Mouse (Mus musculus): ENCODE measurements around the gene Hoxc4. TPM values are rescaled to one million over a fixed set of nuclear protein-coding genes. Genes with fewer than 3 reads are reported as not detected.
A peak's percentile ranks its signal among the peaks of the same experiment; 100 is the strongest.

The Hoxc4 gene
- polyA plus RNA-seq, 1 experiment from 2014 or later: not detected

- Histone ChIP-seq H3K27ac (ENCODE audit: low read depth, low read length) (no peak overlapping the region), H3K27me3 (ENCODE audit: control insufficient read depth, insufficient read depth, low read length) (peaks cover 99% of the 10 kb centered on the region), H3K4me2 (ENCODE audit: low read depth, low read length, severe bottlenecking) (no peak overlapping the region), H3K4me3 (ENCODE audit: low read depth, low read length) (no peak overlapping the region), H3K9ac (ENCODE audit: low read length) (no peak overlapping the region), H3K36me3 (ENCODE audit: control insufficient read depth, insufficient read depth, low read length) (no peaks in the 10 kb centered on the region), H3K4me1 (replicated peaks; ENCODE audit: control insufficient read depth, insufficient read depth, low read length) (peaks cover 2% of the 10 kb centered on the region; the same call in 1 of the 2 replicates), H3K9me3 (ENCODE audit: control insufficient read depth, low read length) (no peaks in the 10 kb centered on the region)
- WGBS: 3% methylated on average over 3 of the region's 3 CpGs
- DNase-seq (ENCODE audit: low spot score) (no peak), ATAC-seq (replicated peaks; ENCODE audit: low FRiP score) (no peak)
Measured at GRCm38 (mm10) chr15:102984925-102985324, 33.8 kb upstream of the Hoxc4 start.

- H3K27ac ChIP-seq (ENCODE audit: low read depth, low read length): no peak overlapping the region
- 0 out of 2 replicates have a peak, but pooled peaks have one; percentile 51 for ATAC-seq (replicated peaks; ENCODE audit: low FRiP score)
- no peak overlapping the region for H3K9ac ChIP-seq (ENCODE audit: low read length)
- no peak overlapping the region for H3K4me2 ChIP-seq (ENCODE audit: low read depth, low read length, severe bottlenecking)
- no peaks in the 10 kb centered on the region for H3K36me3 ChIP-seq (ENCODE audit: control insufficient read depth, insufficient read depth, low read length)
- no peaks in the 10 kb centered on the region for H3K4me1 ChIP-seq (replicated peaks; ENCODE audit: control insufficient read depth, insufficient read depth, low read length)
- WGBS: 2% methylated on average over 21 of the region's 21 CpGs
- H3K4me3 ChIP-seq (ENCODE audit: low read depth, low read length): no peak overlapping the region
- no peaks in the 10 kb centered on the region for H3K9me3 ChIP-seq (ENCODE audit: control insufficient read depth, low read length)
- DNase-seq (ENCODE audit: low spot score): peak; percentile 95
- H3K27me3 ChIP-seq (ENCODE audit: control insufficient read depth, insufficient read depth, low read length): peaks cover 99% of the 10 kb centered on the region
Measured at GRCm38 (mm10) chr15:102987124-102987833, 31.5 kb upstream of the Hoxc4 start.

GRCm38 (mm10) chr15:102988078-102988477 lies 30.7 kb upstream of the Hoxc4 start:
- H3K4me3 ChIP-seq (ENCODE audit: low read depth, low read length): no peak overlapping the region
- H3K4me2 ChIP-seq (ENCODE audit: low read depth, low read length, severe bottlenecking): no peak overlapping the region
- H3K9me3 ChIP-seq (ENCODE audit: control insufficient read depth, low read length): no peaks in the 10 kb centered on the region
- WGBS: 4% methylated on average over 5 of the region's 5 CpGs
- peaks cover 99% of the 10 kb centered on the region for H3K27me3 ChIP-seq (ENCODE audit: control insufficient read depth, insufficient read depth, low read length)
- no peak for ATAC-seq (replicated peaks; ENCODE audit: low FRiP score)
- H3K4me1 ChIP-seq (replicated peaks; ENCODE audit: control insufficient read depth, insufficient read depth, low read length): no peaks in the 10 kb centered on the region
- H3K27ac ChIP-seq (ENCODE audit: low read depth, low read length): no peak overlapping the region
- DNase-seq (ENCODE audit: low spot score): no peak
- H3K36me3 ChIP-seq (ENCODE audit: control insufficient read depth, insufficient read depth, low read length): no peaks in the 10 kb centered on the region
- no peak overlapping the region for H3K9ac ChIP-seq (ENCODE audit: low read length)

GRCm38 (mm10) chr15:102990461-102991397 lies 28.0 kb upstream of the Hoxc4 start, which contains the start of gene Hoxc8:
TSS of gene Hoxc8 (plus strand) at chr15:102990607.
- no peak within 1 kb of the TSS for H3K4me3 ChIP-seq (ENCODE audit: low read depth, low read length)
- H3K36me3 ChIP-seq (ENCODE audit: control insufficient read depth, insufficient read depth, low read length): no peaks in the 10 kb centered on the region
- under 1% methylated on average over 68 of the region's 69 CpGs for whole genome bisulfite sequencing
- DNase-seq (ENCODE audit: low spot score) (no peak), ATAC-seq (replicated peaks; ENCODE audit: low FRiP score) (no peak)
- H3K9me3 ChIP-seq (ENCODE audit: control insufficient read depth, low read length): no peaks in the 10 kb centered on the region
- H3K4me2 ChIP-seq (ENCODE audit: low read depth, low read length, severe bottlenecking): no peak within 1 kb of the TSS
- peaks cover 97% of the 10 kb centered on the region for H3K27me3 ChIP-seq (ENCODE audit: control insufficient read depth, insufficient read depth, low read length)
- H3K4me1 ChIP-seq (replicated peaks; ENCODE audit: control insufficient read depth, insufficient read depth, low read length): no peaks in the 10 kb centered on the region
- H3K27ac ChIP-seq (ENCODE audit: low read depth, low read length): no peak within 1 kb of the TSS
- no peak within 1 kb of the TSS for H3K9ac ChIP-seq (ENCODE audit: low read length)

GRCm38 (mm10) chr15:102991782-102992181 lies 27.0 kb upstream of the Hoxc4 start:
- H3K4me2 ChIP-seq (ENCODE audit: low read depth, low read length, severe bottlenecking): no peak overlapping the region
- WGBS: 2% methylated on average over 7 of the region's 7 CpGs
- no peak overlapping the region for H3K27ac ChIP-seq (ENCODE audit: low read depth, low read length)
- H3K4me3 ChIP-seq (ENCODE audit: low read depth, low read length): no peak overlapping the region
- ATAC-seq (replicated peaks; ENCODE audit: low FRiP score) (no peak), DNase-seq (ENCODE audit: low spot score) (no peak)
- H3K27me3 ChIP-seq (ENCODE audit: control insufficient read depth, insufficient read depth, low read length): peaks cover 97% of the 10 kb centered on the region
- no peaks in the 10 kb centered on the region for H3K36me3 ChIP-seq (ENCODE audit: control insufficient read depth, insufficient read depth, low read length)
- H3K9ac ChIP-seq (ENCODE audit: low read length): no peak overlapping the region
- no peaks in the 10 kb centered on the region for H3K4me1 ChIP-seq (replicated peaks; ENCODE audit: control insufficient read depth, insufficient read depth, low read length)
- no peaks in the 10 kb centered on the region for H3K9me3 ChIP-seq (ENCODE audit: control insufficient read depth, low read length)

- Histone ChIP-seq H3K4me2 (ENCODE audit: low read depth, low read length, severe bottlenecking) (no peak overlapping the region), H3K4me3 (ENCODE audit: low read depth, low read length) (no peak overlapping the region), H3K36me3 (ENCODE audit: control insufficient read depth, insufficient read depth, low read length) (no peaks in the 10 kb centered on the region), H3K27me3 (ENCODE audit: control insufficient read depth, insufficient read depth, low read length) (peaks cover 96% of the 10 kb centered on the region), H3K9ac (ENCODE audit: low read length) (no peak overlapping the region), H3K27ac (ENCODE audit: low read depth, low read length) (no peak overlapping the region), H3K9me3 (ENCODE audit: control insufficient read depth, low read length) (no peaks in the 10 kb centered on the region), H3K4me1 (replicated peaks; ENCODE audit: control insufficient read depth, insufficient read depth, low read length) (no peaks in the 10 kb centered on the region)
- DNase-seq (ENCODE audit: low spot score) (no peak), ATAC-seq (replicated peaks; ENCODE audit: low FRiP score) (no peak)
- under 1% methylated on average over 11 of the region's 11 CpGs for WGBS
Measured at GRCm38 (mm10) chr15:102992206-102992605, 26.5 kb upstream of the Hoxc4 start.

- Histone ChIP-seq H3K4me1 (replicated peaks; ENCODE audit: control insufficient read depth, insufficient read depth, low read length) (no peaks in the 10 kb centered on the region), H3K27ac (ENCODE audit: low read depth, low read length) (no peak overlapping the region), H3K9ac (ENCODE audit: low read length) (no peak overlapping the region), H3K27me3 (ENCODE audit: control insufficient read depth, insufficient read depth, low read length) (peaks cover 96% of the 10 kb centered on the region), H3K4me3 (ENCODE audit: low read depth, low read length) (no peak overlapping the region), H3K36me3 (ENCODE audit: control insufficient read depth, insufficient read depth, low read length) (no peaks in the 10 kb centered on the region), H3K9me3 (ENCODE audit: control insufficient read depth, low read length) (no peaks in the 10 kb centered on the region), H3K4me2 (ENCODE audit: low read depth, low read length, severe bottlenecking) (no peak overlapping the region)
- ATAC-seq (replicated peaks; ENCODE audit: low FRiP score) (no peak), DNase-seq (ENCODE audit: low spot score) (no peak)
- 0% methylated on average over 3 of the region's 3 CpGs for WGBS
Measured at GRCm38 (mm10) chr15:102992863-102993262, 25.9 kb upstream of the Hoxc4 start.

- peaks cover 3% of the 10 kb centered on the region; the same call in 1 of the 2 replicates for H3K4me1 ChIP-seq (replicated peaks; ENCODE audit: control insufficient read depth, insufficient read depth, low read length)
- DNase-seq (ENCODE audit: low spot score) (no peak), ATAC-seq (replicated peaks; ENCODE audit: low FRiP score) (no peak)
- H3K36me3 ChIP-seq (ENCODE audit: control insufficient read depth, insufficient read depth, low read length): no peaks in the 10 kb centered on the region
- H3K9me3 ChIP-seq (ENCODE audit: control insufficient read depth, low read length): no peaks in the 10 kb centered on the region
- H3K4me3 ChIP-seq (ENCODE audit: low read depth, low read length): no peak overlapping the region
- no peak overlapping the region for H3K27ac ChIP-seq (ENCODE audit: low read depth, low read length)
- H3K9ac ChIP-seq (ENCODE audit: low read length): no peak overlapping the region
- no peak overlapping the region for H3K4me2 ChIP-seq (ENCODE audit: low read depth, low read length, severe bottlenecking)
- WGBS: under 1% methylated on average over 9 of the region's 9 CpGs
- H3K27me3 ChIP-seq (ENCODE audit: control insufficient read depth, insufficient read depth, low read length): peaks cover 97% of the 10 kb centered on the region
Measured at GRCm38 (mm10) chr15:102996548-102996947, 22.2 kb upstream of the Hoxc4 start.
